Mouse (Mus musculus): ENCODE measurements around the gene Cth.
A peak's percentile ranks its signal among the peaks of the same experiment; 100 is the strongest.

The Cth gene

GRCm38 (mm10) chr3:157912155-157912554 lies 12.7 kb downstream of the Cth start:
- no peak for DNase-seq (ENCODE audit: low read depth, low spot score)

- no peak for DNase-seq (ENCODE audit: low read depth, low spot score)
These were observed 14.6 kb downstream of the Cth start for GRCm38 (mm10) chr3:157910262-157910661.

DNA sequence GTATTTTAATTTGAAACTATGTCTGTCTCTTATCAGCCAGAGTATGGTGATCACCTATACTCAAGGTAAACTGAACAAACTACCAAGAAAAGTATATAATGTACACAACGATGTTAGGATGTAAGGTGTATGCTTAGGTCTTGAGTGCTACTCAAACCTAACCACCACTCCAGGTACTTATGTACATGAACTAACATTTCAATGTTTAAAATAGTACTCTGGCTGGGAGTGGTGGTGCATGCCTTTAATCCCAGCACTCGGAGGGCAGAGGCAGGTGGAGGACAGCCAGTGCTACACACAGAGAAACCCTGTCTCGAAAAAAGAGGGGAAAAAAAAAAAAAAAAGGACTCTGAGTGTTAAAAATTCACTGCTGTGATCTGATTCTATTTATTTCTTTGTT lies 16.7 kb downstream of the Cth start:
- DNase-seq (ENCODE audit: low read depth, low spot score) = no peak

- DNase-seq (ENCODE audit: low read depth, low spot score) = no peak
These were observed 23.2 kb downstream of the Cth start for GRCm38 (mm10) chr3:157901721-157902120.

GRCm38 (mm10) chr3:157899986-157900385 lies 24.9 kb downstream of the Cth start:
- DNase-seq (ENCODE audit: low read depth, low spot score) = no peak

- DNase-seq (ENCODE audit: low read depth, low spot score) = no peak
These were observed 27.2 kb downstream of the Cth start for GRCm38 (mm10) chr3:157897645-157898044.

DNA sequence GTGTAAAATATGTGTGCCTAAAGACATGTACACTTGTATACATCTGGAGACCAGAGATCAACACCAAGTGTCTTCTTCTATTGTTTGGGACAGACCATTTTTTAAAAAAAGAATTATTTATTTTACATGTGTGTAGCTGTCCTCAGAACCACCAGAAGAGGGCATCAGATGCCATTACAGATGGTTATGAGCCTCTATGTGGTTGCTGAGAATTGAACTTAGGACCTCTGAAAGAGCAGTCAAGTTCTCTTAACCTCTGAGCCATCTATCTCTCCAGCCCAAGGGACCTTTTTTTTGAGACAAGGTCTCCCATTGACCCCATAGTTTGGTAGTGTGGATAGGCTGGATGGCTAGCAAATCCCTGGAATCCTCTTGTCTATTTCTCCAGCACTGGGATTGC lies 33.1 kb downstream of the Cth start:
- peak; percentile 51 for DNase-seq (ENCODE audit: low read depth, low spot score)

GRCm38 (mm10) chr3:157884081-157884643 lies 40.7 kb downstream of the Cth start:
- DNase-seq (ENCODE audit: low read depth, low spot score) = no peak

DNA sequence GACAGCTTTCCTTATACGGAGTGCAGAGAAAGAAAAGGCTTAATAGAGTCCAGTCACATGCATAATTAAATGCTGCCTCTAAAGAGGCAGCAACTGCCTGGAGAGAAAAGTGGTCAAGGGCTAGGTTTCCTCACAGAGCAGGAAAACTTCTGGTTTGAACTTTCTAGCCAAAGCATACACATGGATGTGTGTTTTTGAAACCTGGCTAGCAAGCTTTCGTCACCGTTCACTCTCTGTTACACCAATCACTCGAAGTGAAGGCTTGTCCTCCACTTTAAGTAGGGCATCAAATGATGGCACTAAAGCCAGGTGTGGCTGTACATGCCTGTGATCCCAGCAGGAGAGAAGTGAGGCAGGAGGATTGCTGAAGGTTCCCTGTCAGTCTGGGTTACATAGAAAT lies 41.8 kb downstream of the Cth start:
- DNase-seq (ENCODE audit: low read depth, low spot score) = no peak

DNA sequence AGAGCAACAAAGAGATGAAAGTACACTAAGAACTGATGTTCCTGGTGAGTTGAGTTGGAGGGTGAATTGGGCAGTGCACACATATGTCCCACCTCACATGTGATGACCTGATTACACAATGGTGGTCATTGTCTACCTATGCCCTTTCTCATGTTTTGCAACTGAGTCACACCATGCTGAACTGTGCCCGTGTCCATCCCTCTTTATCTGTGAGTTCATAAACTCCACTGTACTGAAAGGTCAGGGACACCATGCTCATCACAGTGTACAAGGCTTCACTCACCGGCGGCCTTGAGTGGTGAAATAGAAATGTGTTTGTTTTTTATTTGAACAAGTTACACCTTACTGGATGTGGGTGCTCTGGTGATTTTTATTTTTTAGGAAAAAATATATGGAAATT lies 42.9 kb downstream of the Cth start:
- DNase-seq (ENCODE audit: low read depth, low spot score) = no peak

DNA sequence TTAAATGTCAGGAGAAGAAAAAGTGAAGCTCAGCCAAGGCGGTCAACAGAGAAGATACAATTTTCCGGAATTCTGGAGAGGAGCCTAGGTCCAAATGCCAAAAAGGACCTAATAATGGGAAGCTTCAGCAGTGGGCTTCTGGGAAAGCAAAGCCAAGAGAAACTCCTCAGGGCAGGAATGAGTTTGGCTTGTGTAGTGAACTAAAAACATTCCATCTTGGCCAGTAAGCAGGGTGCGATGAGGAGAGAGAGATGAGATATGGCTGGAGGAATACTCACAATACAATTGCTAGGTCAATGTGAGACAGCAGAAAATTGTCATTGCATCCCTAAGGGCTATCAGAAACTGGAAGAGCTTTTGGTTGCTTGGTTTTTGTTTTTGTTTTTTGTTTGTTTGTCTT lies 43.9 kb downstream of the Cth start:
- DNase-seq (ENCODE audit: low read depth, low spot score) = no peak

- DNase-seq (ENCODE audit: low read depth, low spot score) = no peak
These were observed 47.0 kb downstream of the Cth start for GRCm38 (mm10) chr3:157877847-157878246.

GRCm38 (mm10) chr3:157876439-157877156 lies 48.3 kb downstream of the Cth start:
- DNase-seq (ENCODE audit: low read depth, low spot score) = peak; percentile 74

- no peak for DNase-seq (ENCODE audit: low read depth, low spot score)
These were observed 52.0 kb downstream of the Cth start for GRCm38 (mm10) chr3:157872897-157873296.

GRCm38 (mm10) chr3:157867836-157868235 lies 57.0 kb downstream of the Cth start:
- no peak for DNase-seq (ENCODE audit: low read depth, low spot score)

GRCm38 (mm10) chr3:157866251-157866650 lies 58.6 kb downstream of the Cth start:
- DNase-seq (ENCODE audit: low read depth, low spot score) = no peak

DNA sequence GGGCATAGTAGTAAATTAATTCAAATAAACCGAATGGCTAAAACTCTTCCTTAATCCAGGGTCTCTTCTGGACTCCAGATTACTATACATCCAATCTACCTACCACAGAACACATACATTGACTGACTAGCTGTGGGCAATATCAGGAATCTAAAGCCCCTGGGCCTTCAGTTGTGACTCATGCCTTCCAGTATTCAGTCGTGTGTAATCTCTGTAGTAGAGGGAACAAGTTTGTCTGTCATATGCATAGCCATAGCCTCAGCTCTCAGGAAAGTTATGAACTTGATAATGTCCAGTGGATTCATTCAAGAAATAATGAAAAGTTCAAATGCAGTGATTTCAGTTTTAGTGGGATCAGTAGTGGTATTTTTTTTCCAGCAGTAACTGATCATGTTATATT lies 59.0 kb downstream of the Cth start:
- DNase-seq (ENCODE audit: low read depth, low spot score) = no peak

DNA sequence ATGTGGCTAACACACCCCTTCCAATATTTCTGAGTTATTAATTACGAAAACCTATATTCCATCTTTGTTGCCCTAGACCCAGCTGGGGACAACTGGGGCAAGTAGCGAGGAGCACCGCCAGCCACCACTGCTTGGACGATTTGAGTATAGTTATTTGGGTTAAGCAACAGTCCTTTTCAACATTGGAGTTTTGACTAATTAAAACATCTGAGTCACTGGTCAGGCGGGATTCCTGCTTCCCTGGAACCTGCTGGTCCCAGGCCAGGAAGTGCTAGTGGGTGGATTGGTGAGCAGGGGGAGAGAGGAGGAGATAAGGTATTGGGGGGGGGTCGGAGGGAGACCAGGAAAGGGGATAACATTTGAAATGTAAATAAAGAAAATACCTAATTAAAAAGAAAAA lies 59.4 kb downstream of the Cth start:
- no peak for DNase-seq (ENCODE audit: low read depth, low spot score)

DNA sequence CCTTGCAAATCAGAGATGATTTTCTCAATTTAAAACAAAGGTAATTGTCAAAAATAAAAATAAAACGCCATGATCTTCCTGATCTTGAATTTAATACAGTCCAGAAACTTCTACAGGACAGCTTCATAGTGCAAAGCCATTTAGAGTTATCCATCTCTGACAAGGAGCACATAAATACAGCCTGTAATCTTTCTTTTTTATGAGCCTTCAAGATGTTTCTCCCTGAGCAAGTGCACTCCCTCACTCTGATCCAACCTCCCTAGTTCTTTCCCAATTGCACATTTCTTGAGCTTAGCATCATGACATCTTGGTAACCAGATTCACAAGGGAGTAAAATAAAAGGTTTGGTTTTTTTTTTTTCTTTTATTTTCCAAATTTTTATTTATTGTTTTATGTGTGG lies 72.1 kb downstream of the Cth start:
- no peak for DNase-seq (ENCODE audit: low read depth, low spot score)

DNA sequence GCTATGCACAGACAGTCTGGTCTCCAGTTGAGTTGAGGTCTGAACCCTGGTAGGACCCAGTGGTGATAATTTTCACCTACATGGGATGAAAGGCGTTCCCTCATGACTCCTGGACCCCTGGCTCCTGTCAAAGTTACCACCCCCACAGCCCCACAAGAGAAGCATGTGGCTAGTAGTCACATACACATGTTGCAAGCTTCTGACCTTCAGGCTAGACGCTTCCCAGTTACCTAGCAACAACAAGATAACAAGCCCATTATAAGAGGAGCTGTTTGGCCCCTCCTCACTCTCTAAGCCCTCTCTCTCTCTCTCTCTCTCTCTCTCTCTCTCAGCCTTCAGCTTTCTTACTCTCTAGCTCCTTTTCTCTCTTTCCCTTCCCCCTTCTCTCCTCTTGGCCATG lies 76.4 kb downstream of the Cth start:
- peak; percentile 10 for DNase-seq (ENCODE audit: low read depth, low spot score)

DNA sequence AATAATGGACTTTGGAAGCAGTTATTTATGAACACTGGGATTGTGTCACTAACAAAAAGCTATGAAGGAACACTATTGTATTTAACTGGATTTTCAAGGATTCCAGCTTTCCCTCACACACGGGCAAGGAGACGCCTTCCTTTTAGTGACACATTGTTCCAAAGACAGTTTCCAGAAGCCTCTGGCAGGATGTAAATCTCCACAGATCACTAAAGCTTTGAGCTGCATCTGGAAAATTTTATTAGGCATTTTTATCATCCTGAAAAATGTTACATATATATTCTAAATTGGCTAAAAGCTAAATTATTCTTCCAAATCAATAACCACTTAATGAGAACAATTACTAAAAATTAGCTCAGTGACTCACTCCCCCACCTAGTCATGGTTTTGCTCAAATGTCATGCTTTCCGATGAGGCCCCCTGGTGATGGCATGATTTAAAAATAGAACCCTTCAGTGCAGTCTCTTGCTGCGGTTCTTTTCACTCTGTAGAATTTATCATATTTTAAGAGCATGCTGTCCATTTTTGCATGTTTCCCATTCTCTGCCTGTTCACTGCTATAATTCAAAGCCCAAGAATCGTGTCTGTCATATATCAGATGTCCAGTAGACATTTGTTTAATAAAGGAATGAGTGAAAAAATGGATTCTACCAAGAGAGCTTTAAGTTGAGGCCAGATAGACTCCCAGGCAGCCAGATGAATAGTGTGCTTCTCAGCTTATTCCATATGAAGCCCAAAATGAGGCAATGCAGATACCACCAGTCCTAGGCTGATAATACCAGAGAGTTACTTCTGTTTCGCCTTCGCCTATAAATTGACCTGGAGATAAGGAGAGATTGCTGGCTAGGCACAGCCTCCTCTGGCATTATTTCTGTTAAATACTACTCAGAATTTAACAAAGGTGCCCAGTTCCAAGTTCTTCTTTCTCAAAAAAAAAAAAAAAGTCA lies 77.3 kb downstream of the Cth start:
- no peak for DNase-seq (ENCODE audit: low read depth, low spot score)

Measured in ZHBTc4 (cell line).